Mouse (Mus musculus) gastrocnemius, adult 18-20 months (tissue): Measurements from ENCODE around the gene Bcl7b. TPM values are rescaled to one million over a fixed set of nuclear protein-coding genes. Genes with fewer than 3 reads are reported as not detected.

Source experiments
- DNase-seq: peaks from one replicate; pipeline ENCODE4 v3.0.0; 2021; ENCODE audit warnings: low spot score
- long read RNA-seq, 2 experiments: library from polyadenylated mRNA; stranded (forward); transcript quantifications; one replicate each; pipeline ENCODE4 v2.0.0; 2021
- total RNA-seq, 2 experiments: library from RNA; stranded (reverse); gene quantifications; 2 replicates each; pipeline ENCODE4 v1.2.3; 2021

Bcl7b gene
- 10 to 100 TPM; 26.3 to 31.3 TPM for total RNA-seq
- long read RNA-seq, experiment 1, transcript Bcl7b-201 (6 exons, 1,758 nt) = major isoform, 59 of 72 reads
- long read RNA-seq, experiment 1, transcript Bcl7b-202 (3 exons, 564 nt) = minor isoform, 5 of 72 reads
- long read RNA-seq, experiment 1, partial matches to known transcripts = 0 of 72 reads
- long read RNA-seq, experiment 1, other reads (novel, unspliced or antisense) = 8 of 72 reads
- long read RNA-seq, experiment 2, transcript Bcl7b-201 (6 exons, 1,758 nt) = major isoform, 48 of 53 reads
- long read RNA-seq, experiment 2, partial matches to known transcripts = 1 of 53 reads
- long read RNA-seq, experiment 2, other reads (novel, unspliced or antisense) = 2 of 53 reads

DNA sequence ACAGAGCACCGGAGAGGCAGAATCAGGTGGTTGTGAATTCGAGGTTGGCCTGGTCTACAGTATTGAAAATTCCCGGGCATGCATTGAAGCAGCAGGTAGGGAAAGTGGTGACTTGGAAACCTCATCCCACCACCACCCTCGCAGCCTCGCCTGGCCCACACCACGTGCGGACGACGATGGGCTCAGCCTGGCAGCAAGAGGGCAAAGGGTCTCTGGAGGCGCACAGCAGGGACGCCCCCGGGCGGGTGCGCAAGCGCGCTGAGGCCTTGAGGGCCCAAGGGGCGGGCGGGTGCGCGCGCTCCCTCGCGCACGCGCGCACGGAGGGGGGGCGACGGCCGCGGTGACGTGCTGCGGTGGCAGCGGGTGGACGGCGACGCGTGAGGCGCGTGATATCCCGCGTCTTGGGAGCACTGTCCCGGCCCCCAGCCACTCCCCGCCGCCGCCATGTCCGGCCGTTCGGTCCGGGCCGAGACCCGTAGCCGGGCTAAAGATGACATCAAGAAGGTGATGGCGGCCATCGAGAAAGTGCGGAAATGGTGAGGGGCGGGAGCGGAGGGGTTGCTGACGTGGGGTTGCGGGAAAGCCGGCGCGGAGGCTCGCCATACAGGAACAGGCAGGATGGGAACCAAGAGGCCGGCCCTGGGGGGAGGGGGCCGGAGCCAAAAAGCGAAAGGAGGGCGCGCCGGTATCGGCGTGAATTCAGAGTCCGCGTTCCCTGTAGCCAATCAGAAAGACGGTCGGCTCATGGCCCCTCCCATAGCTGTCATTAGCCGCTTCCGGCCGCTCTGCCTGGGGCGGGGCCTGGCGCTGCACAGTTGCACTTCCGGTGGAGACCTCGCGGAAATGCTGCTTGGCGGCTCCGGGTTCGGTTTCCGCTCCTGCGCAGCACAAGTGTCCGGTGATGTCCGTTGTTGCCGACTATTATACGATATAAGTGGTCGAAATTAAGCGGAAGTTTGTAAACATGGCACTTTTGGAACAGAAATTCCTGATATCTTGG, at the start of gene Bcl7b:
Bcl7b (plus strand) TSS at position 221 of the 1,000 bp plus-strand sequence.
- DNase-seq = peak; percentile 97

DNA sequence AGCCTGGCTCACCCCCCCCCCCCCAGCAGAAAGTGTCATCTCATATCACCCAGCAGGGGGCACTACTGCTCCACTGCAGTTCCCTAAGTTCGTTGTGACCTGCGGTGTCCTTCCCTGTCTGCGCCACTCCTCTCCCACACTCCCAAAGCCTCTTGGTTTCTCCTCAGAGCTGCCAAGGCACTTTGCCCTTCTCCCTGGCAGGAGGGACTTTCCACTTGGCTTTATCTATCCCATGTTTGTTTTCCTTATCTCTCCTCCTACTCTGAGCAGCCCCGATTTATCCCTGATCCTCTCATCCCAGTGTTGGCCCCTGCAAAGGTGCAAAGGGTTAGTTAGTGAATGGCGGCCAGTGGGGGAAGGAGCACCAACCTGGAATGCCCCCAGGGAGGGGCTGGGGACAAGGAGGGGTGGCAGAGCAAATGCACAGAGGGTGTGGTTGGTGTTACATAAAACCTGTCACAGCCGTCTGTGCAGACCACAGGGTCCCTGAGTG, 49.4 kb upstream of the Bcl7b start:
- peak; percentile 72 for DNase-seq

DNA sequence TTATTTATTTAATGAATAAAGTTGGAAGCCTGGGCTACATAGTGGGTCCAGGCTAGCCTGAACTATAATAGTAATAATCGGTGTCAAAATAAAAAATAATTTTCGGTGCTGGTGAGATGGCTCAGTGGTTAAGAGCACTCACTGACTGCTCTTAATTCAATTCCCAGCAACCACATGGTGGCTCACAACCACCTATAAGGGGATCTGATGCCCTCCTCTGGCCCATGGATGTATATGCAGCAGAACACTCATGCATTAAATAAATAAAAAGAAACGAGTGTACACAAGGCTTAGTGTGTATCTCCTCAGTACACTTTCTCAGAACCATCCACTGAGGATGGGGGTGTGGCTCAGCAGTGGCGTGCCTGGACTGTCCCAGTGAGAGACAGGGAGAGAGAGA, 47.3 kb upstream of the Bcl7b start:
- no peak for DNase-seq

DNA sequence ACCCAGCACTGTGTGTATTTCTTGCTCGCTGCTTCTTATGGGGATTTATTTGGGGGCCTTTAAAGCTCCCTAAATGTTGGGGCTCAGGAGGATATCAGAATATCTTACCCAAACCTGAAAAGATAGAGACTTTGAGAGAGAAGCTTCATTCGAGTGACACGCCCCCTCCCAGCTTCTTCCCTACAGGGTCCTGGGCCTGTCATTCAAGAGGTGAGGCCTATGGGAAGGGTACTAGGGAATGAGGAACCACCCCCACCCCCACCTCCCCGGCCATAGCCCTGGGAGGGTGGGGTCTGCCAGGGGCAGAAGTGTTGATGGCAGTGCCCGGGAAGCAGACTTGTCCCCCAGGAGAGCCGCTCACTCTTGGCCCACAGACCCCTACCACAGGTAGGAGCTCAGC, 42.0 kb upstream of the Bcl7b start:
- no peak for DNase-seq

DNA sequence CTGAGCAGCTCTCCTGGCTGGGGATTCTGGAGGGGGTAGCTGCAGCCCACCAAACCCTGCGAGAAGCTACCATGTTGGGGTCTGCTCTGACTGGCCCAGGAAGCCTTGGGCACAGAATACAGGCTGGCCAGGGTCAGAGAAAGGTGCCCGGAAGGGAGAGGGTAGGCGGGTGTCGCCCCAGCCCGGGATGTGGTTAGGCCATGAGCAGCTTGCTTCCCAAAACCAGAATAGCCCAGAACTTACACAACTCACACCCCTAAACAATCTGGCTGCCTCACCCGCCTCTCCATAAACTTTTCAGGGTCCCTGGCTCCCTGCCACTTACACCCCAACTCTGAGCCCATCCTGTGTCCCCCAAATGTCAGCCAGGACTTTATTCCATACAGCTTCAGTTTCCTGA, 40.4 kb upstream of the Bcl7b start:
- DNase-seq = no peak

DNA sequence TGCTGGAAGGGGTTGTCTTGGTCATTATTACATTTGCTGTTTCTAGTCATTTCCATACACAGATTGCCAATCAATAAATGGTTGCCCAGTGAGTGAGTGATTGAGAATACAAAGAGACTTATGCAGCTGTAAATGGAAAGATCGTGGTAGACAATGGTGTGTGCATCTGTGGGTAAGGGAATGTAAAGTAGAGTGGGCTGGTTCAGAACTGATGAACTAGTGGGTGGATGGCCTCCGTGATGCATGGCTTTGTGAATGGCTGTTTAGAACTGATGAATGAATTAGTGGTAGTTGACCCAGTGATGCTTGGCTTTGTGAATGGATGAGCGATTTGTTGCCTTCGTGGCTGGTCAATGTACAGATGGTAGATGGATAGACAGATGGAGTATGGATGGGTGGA, 38.3 kb upstream of the Bcl7b start:
- DNase-seq = no peak

DNA sequence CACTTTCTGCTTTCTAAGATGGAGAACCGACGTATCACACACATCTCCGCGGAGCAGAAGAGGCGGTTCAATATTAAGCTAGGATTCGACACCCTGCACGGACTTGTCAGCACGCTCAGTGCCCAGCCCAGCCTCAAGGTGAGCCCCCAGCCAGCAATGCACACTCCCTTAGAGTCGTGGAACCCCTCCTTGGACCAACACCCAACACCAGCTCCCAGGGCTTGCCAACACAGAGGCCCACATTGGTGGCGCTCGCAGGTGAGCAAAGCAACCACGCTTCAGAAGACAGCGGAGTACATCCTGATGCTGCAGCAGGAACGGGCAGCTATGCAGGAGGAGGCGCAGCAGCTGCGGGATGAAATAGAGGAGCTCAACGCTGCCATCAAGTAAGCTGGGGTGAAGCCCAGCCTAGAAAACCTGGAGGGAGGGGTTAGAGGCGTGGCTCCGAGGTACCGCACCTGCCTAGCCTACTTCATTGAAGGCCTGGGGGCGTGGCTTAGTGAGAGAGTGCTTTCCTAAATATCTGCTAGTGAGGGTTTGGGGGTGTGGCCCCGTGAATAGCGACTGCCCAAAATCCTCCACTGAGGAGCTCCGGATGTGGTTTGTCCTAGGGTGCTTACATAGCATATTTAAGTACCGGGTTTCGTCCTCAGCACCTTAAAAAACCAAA, 34.2 kb upstream of the Bcl7b start:
- no peak for DNase-seq

DNA sequence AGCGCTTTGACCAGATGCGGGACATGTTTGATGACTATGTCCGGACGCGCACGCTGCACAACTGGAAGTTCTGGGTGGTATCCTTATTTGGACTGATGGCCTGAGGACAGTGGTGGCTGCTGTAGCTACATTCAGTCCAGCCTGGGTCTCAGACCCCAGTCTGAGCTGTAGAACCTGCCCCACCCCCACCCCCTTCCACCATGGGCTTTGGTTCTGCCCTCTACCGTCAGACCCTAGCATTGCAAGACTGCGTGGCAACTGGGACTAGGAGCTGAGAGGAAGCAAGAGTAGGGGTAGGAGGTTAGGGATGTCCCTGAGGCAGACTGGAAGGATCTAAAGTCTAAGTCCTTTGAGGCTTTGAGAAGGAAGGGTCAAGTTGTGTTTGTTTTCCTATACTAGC, 33.5 kb upstream of the Bcl7b start:
- DNase-seq = no peak

DNA sequence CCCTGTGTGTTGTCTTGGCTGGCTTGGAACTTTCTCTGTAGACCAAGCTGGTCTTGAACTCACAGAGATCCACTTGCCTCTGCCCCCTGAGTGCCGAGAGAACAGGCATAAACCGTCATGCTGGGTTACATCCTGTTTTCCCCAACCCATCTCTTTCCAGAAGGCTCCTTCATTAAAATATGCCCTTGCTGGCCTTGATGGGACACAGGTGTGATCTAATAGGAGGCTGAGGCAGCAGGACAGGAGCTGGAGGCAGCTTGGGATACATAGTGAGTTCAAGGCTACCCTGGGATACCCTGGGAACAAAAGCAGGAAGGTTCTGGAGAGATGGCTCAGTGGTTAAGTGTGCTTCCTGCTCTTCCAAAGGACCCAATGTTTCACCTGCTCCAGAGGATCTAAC, 28.2 kb upstream of the Bcl7b start:
- no peak for DNase-seq

DNA sequence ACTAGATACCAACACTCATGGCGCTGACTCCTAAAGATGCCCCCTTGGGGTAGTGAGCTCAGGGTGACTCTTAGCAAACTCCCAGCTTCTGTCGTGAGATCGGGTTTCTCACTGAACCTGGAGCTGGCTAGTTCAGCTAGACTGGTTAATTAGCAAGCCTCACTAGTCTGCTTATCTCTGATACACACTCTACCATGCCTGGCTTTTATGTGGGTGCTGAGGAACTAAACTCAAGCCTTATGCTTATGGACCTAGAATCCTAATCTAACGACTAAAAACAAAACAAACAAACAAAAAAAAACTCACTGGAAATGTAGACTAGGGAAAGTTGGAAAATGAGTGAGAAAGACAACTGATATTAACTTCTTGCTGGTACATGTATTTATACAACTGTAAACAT, 23.6 kb upstream of the Bcl7b start:
- no peak for DNase-seq

DNA sequence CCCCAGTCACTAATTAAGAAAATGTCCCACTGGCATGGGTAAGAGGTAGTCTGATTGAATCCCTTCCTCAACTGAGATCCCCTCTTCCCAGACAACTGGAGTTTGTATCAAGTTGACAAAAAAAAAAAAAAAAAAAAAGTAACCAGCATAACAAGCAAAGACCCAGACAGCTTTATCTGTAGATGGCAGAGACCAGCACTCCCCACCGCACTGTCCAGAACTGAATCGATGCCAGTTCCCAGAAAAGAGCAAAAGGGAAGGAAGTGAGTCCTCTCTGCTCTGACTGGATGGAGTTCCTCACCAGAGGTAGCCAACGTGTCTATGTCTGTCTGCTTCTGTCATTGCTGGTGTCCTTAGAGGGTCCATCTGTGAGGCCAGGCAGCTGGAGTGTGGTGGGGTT, 22.6 kb upstream of the Bcl7b start:
- no peak for DNase-seq

DNA sequence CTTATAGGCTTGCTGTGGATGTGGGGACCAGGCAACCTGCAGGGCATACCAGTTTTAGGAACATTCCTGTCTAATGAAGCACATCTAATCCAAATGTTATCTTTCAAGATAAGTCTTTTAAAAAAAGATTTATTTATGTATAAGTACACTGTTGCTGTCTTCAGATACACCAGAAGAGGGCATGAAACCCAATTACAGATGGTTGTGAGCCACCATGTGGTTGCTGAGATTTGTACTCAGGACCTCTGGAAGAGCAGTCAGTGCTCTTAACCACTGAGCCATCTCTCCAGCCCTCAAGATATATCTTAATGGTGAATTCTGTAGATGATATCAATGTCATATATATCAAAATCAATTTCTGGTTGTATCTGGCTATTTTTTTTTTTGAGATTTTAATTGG, 22.1 kb upstream of the Bcl7b start:
- DNase-seq = no peak

DNA sequence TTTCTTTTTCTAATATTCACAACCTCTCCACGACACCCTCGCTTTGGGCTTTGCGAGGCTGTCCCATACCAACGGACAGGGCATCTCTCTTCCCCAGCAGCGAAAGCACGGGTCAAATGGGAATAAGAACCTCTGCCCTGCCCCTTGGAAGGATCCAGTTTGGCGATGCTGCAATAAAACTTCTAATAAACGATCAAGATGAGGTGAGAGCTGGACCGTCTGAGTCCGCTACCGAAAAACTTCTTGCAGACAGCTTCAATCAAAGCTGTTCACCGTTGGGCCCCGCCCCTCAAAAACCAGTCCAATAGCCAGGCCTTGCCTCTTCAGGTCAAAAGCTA, 19.4 kb upstream of the Bcl7b start:
- DNase-seq = no peak

DNA sequence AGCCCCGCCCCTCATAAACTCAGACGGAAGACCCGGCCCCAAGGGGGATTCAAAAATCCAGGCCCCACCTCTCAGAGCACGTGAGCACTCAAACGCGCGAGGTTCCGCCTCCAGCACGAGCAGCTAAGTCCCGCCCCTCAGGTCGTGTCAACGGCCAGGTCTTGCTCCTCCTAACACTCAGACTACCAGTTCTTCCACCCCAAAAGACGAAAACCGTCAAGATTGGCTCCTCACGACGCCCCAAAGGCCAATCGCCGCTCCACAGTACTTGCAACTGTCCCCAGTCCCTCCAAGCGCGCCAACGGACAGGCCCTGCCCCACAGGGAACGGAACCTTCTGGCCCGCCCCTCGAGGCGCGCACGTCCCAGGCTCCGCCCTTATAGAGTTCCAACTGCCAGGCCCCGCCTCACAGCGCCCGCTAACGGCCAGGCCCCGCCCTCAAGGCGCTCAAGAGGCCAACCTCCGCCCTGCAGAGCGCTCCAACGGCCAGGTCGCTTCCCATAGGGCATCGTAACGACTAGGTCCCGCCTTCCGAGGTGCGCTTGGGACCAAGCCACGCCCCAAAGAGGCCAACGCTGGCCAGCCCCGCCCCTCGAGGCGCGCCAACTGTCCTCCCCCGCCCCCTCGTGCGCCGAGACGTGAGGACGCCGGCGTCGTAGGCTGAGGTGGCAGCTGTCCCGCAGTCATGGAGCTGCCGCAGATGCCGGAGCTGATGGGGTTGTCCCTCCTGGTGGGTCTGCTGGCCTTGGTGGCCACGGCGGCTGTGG, 18.8 kb upstream of the Bcl7b start, which contains the start of gene Tbl2:
Tbl2 (plus strand) TSS at position 605 of the 767 bp plus-strand sequence.
- DNase-seq = peak; percentile 99

DNA sequence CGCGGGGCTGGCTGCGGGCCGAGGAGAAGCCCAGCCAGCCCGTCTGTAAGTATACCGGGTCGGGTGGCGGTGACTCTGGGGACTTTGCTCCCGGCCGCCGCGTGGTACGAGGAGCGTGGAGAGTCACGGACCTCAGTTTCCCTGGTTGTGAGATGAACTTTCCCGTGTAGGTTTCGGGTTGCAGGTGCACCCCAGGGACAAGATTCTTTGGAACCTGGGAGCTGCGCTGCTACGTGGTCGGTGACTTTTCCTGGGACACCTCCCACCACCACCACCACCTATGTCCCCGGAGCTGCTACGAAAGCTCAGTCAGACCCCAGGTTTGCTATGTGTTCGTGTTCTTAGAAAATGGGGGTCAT, 18.3 kb upstream of the Bcl7b start:
- DNase-seq = no peak

DNA sequence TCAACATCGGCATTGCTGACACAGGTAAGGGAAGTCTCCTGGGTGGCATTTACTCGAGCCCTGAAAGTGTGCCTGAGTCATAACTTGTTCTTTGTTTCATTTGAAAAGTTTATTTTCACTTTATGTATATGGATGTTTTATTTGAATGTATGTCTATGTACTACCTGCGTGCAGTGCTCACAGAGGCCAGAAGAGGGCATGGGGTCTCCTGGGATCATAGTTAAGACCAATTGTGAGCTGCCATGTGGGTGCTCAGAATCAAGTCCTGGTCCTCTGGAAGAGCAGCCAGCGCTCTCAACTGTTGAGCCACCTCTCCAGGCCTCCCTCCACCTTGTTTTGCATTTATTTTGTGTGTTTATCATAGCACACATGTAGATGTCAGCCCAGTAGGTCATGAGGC, 11.6 kb upstream of the Bcl7b start:
- no peak for DNase-seq

DNA sequence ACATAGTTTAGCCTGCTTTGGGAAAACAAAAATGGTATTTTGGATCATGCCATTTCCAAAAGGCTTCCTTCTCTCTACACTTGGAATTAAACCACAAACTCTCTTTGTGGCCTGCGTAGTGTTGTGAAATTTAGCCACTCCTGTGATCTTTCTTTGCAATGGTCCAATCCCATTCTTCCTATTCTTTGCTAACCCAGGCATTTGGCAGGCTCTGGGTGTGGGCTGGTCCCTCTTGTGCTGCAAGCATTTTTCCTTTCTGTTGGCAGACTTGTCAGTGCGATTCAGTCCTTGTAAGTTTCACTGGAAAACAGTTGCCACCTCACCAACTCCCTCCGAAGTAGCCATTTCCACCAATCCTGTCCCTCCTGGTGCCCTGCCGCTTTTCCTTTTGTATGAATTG, 6.9 kb upstream of the Bcl7b start:
- peak; percentile 58 for DNase-seq

DNA sequence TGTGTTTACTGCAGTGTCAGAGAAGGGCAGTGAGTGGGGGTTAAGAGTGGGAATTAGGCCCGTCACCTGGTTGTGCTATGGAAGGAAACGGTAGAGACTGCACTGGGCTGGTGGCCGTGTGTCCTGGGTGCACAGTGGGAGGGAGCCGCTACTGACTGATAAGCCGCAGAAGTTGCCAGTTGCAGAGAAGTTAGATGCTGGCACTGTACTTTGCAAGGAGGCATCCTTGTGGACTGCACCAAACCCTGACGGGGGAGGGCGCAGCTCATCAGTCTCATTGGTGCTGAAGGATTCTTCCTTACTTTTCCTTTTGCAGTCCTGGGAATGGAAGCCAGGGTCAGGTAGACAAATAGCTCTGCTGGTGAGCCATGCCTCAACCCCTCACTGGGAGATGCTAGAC, 6.4 kb upstream of the Bcl7b start:
- no peak for DNase-seq

DNA sequence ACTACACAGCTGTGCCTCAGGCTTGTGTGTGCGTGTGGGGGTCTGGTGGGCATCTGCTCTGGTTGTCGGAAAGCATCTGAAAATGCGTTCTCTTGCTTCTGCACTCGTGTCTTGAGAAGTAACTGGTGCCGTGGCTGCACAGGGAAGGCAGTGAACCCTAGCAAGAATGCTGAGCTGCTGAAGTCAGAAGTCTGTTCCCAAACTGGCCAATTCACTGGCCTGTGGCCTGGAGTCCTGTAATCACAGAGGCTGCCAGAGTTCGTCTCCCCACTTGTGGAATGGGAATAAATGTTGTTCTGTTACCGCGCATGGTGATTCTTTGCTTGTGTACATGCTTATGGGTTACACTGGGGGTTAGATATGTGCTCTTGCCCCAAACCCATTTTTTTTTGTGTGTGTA, 5.7 kb upstream of the Bcl7b start:
- DNase-seq = no peak

DNA sequence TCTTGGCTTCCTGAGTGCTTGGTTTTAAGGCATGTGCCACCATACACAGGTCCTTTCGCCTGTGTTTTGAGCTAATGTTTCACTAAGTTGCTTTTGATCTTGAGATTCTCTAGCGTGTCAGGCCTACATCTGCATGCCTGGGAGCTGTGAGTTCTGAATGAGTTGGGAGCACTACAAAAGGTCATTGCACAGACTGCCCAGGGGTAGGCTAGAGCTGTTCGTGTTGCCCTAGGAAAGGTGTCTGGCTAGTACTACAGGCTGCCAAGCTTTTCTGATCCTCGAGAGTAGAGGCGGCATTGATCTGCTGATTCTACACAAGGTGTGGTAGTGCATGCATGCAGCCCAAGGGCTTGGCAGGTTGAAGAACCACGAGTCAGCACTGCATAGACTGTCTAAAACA, 5.3 kb upstream of the Bcl7b start:
- DNase-seq = no peak

DNA sequence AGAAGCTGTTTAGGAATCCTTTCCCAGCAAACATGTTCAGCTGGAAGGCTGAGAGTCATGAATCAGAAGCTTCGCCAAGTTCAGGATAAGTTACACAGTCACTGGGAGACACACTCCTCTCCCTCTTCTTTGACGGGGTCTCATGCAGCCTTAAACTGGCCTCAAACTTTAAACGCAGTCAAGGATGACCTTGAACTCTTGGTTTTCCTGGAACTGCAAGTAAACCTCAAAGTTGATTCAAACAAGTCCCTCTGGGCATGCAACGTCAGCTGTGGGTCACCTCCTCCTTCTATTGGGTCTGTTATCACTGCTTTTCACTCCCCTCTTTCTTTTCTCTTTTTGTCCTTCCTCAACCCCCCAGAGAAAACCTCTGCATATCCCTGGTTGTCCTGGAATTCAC, 1.2 kb upstream of the Bcl7b start:
- no peak for DNase-seq
